Comparison of ENCODE assay signal across 8 mouse cellular contexts in the genomic region with DNA sequence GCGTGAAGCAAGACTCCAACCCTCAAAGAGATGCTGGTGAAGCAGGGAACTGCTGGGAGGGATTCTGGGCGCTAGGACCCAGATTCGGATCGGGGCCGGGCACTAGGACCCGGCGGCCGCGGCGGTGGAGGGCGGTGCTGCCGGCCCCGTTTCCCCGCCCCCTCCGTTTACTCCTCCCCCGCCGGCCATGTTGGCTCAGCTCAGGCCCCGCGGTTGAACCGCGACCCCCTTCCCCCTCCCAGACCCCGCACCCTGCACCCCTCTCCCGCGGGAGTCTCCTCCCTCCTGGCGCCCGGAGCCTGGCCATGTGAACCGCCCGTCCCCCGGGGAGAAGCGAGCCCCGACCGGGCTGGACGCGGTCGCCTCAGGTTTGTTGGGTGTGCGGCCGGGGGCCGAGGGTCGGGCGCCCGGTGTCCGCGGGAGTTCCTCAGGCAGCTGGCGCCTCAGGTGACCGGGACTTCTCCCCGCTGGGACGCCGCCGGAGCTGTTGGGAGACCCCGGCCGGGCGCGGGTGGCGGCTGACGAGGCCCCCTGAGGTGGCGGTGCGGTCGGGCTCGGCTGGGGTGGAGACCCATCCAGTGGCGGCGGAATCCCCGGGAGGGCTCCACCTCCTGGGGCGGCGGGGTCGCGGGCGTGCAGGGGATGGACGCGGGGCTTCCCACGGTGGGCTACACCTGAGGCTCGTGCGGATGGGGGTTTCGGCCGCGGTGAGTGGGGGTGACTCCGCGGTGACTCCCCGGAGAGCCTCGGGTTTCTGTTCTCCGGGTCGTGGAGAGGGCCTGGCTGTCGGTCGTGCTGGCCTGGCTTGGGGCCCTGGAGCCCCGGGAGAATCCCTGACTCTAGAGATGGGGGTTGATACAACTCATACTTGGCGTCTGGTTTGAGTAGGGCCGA. TPM values are rescaled to one million over a fixed set of nuclear protein-coding genes. Genes with fewer than 3 reads are reported as not detected.
DNase-seq lines count a peak whose midpoint lies in the region; ATAC-seq and TF ChIP-seq lines count a peak whose summit lies in the region.

No protein-coding gene starts in this region.

- H3K27me3 ChIP-seq in E14TG2a.4 (ENCODE audit: insufficient read depth, low read length), result no peaks in the 10 kb centered on the region
- H3K27me3 ChIP-seq in forebrain, embryonic 11.5 days (ENCODE audit: control insufficient read depth, insufficient read depth, low read length), result no peaks in the 10 kb centered on the region
- no peaks in the 10 kb centered on the region for H3K27me3 ChIP-seq in heart, postnatal 0 days (ENCODE audit: control insufficient read depth, insufficient read depth, low read length)
- no peaks in the 10 kb centered on the region for H3K27me3 ChIP-seq in lung, embryonic 15.5 days
- no peaks in the 10 kb centered on the region for H3K27me3 ChIP-seq in thymus, adult 2 months (ENCODE audit: control insufficient read depth, insufficient read depth, low read length)

- TF ChIP-seq EP300 in heart, postnatal 0 days (IDR thresholded peaks at IDR 0.05; ENCODE audit: low read depth), result peak; percentile 62; the same call in 1 of the 2 replicates

- no peak for TF ChIP-seq CTCF in E14TG2a.4 (conservative IDR thresholded peaks at IDR 0.05; ENCODE audit: low read length)
- peak; percentile 3 for TF ChIP-seq CTCF in heart, postnatal 0 days (IDR thresholded peaks at IDR 0.05; ENCODE audit: low read depth)
- no peak for TF ChIP-seq CTCF in thymus, adult 2 months (IDR thresholded peaks at IDR 0.05; ENCODE audit: borderline replicate concordance, control insufficient read depth, extremely low read depth, insufficient read depth, low read length, poor library complexity)

- H3K4me1 ChIP-seq in E14TG2a.4 (replicated peaks; ENCODE audit: low read depth, low read length), result peaks cover 69% of the 10 kb centered on the region
- peaks cover 26% of the 10 kb centered on the region for H3K4me1 ChIP-seq in forebrain, embryonic 11.5 days (replicated peaks; ENCODE audit: control insufficient read depth, insufficient read depth, low read length)
- H3K4me1 ChIP-seq in heart, postnatal 0 days (ENCODE audit: control insufficient read depth, insufficient read depth), result peaks cover 35% of the 10 kb centered on the region
- H3K4me1 ChIP-seq in lung, embryonic 15.5 days, result peaks cover 49% of the 10 kb centered on the region
- peaks cover 21% of the 10 kb centered on the region for H3K4me1 ChIP-seq in thymus, adult 2 months (replicated peaks; ENCODE audit: control insufficient read depth, insufficient read depth, low read length)

- WGBS in forebrain, embryonic 11.5 days, result under 1% methylated on average over 67 of the region's 86 CpGs
- under 1% methylated on average over 75 of the region's 86 CpGs for WGBS in heart, postnatal 0 days
- under 1% methylated on average over 73 of the region's 86 CpGs for WGBS in lung, embryonic 15.5 days
- WGBS in thymus, adult 2 months, result under 1% methylated on average over 84 of the region's 86 CpGs

- peak; percentile 69 for ATAC-seq in forebrain, embryonic 11.5 days (replicated peaks; ENCODE audit: low FRiP score)
- ATAC-seq in heart, postnatal 0 days (ENCODE audit: insufficient read depth, low read depth), result peak; percentile 66
- peak; percentile 74 for ATAC-seq in lung, embryonic 15.5 days (ENCODE audit: borderline replicate concordance, extremely low read depth, low FRiP score, low TSS enrichment)

- H3K36me3 ChIP-seq in E14TG2a.4 (ENCODE audit: insufficient read depth, low read length), result peaks cover 10% of the 10 kb centered on the region
- H3K36me3 ChIP-seq in forebrain, embryonic 11.5 days (ENCODE audit: control insufficient read depth, insufficient read depth, low read length), result no peaks in the 10 kb centered on the region
- 0 out of 2 replicates have a peak, but pooled peaks cover 5% of the 10 kb centered on the region for H3K36me3 ChIP-seq in heart, postnatal 0 days (replicated peaks; ENCODE audit: control insufficient read depth, insufficient read depth, low read length)
- H3K36me3 ChIP-seq in lung, embryonic 15.5 days, result no peaks in the 10 kb centered on the region
- no peaks in the 10 kb centered on the region for H3K36me3 ChIP-seq in thymus, adult 2 months (ENCODE audit: control insufficient read depth, insufficient read depth, low read length)

- no peak for TF ChIP-seq POLR2A in thymus, adult 2 months (IDR thresholded peaks at IDR 0.05; ENCODE audit: control insufficient read depth, extremely low read depth, insufficient read depth, low read length, poor library complexity)

- DNase-seq in c-Kit-positive CD71-negative TER-119-negative erythroid progenitor cells, embryonic 14.5 days (ENCODE audit: low read depth), result peak; percentile 70
- peak; percentile 96 for DNase-seq in forebrain, embryonic 11.5 days (ENCODE audit: low spot score)
- DNase-seq in heart, postnatal 0 days (ENCODE audit: low spot score), result peak; percentile 89
- DNase-seq in kidney, postnatal 36 days, result peak; percentile 85 to 94
- peak; percentile 54 for DNase-seq in ovary, adult 18-20 months (ENCODE audit: low spot score)
- peak; percentile 78 for DNase-seq in thymus, adult 2 months

- H3K4me2 ChIP-seq in forebrain, embryonic 11.5 days (ENCODE audit: low read depth, low read length, severe bottlenecking), result peak overlapping the region; percentile 83
- peak overlapping the region; percentile 73 for H3K4me2 ChIP-seq in heart, postnatal 0 days (ENCODE audit: low read depth, low read length)
- H3K4me2 ChIP-seq in lung, embryonic 15.5 days, result peak overlapping the region; percentile 80

- H3K4me3 ChIP-seq in E14TG2a.4 (replicated peaks; ENCODE audit: low read length), result peak overlapping the region; percentile 98
- peak overlapping the region; percentile 99 for H3K4me3 ChIP-seq in forebrain, embryonic 11.5 days (ENCODE audit: low read depth, low read length)
- H3K4me3 ChIP-seq in heart, postnatal 0 days (ENCODE audit: low read depth, low read length), result peak overlapping the region; percentile 92
- H3K4me3 ChIP-seq in lung, embryonic 15.5 days, result peak overlapping the region; percentile 82
- peak overlapping the region; percentile 91 for H3K4me3 ChIP-seq in thymus, adult 2 months (ENCODE audit: control insufficient read depth, insufficient read depth, low read length)

- peak overlapping the region; percentile 84 for H3K9ac ChIP-seq in forebrain, embryonic 11.5 days (ENCODE audit: low read length)
- peak overlapping the region; percentile 90 for H3K9ac ChIP-seq in heart, postnatal 0 days (replicated peaks; ENCODE audit: low read depth, low read length)
- H3K9ac ChIP-seq in lung, embryonic 15.5 days, result peak overlapping the region; percentile 70

- no peaks in the 10 kb centered on the region for H3K9me3 ChIP-seq in E14TG2a.4 (ENCODE audit: low read length)
- H3K9me3 ChIP-seq in forebrain, embryonic 11.5 days (ENCODE audit: control insufficient read depth, low read length), result no peaks in the 10 kb centered on the region
- no peaks in the 10 kb centered on the region for H3K9me3 ChIP-seq in heart, postnatal 0 days (replicated peaks; ENCODE audit: control insufficient read depth, low read length)
- H3K9me3 ChIP-seq in lung, embryonic 15.5 days, result no peaks in the 10 kb centered on the region

- peak overlapping the region; percentile 68 for H3K27ac ChIP-seq in forebrain, embryonic 11.5 days (ENCODE audit: low read depth, low read length)
- H3K27ac ChIP-seq in heart, postnatal 0 days (ENCODE audit: low read depth), result peak overlapping the region; percentile 76
- H3K27ac ChIP-seq in lung, embryonic 15.5 days, result peak overlapping the region; percentile 76
- H3K27ac ChIP-seq in thymus, adult 2 months (ENCODE audit: control insufficient read depth, insufficient read depth, low read length), result peak overlapping the region; percentile 12; the same call in 1 of the 2 replicates

RNA-seq across cellular contexts. Expression of a gene that starts 5.6 kb away (rescaled TPM):
- 20.9 and 21.9 TPM in 2 replicates for polyA plus RNA-seq in forebrain, embryonic 11.5 days (2014; fragmentation: Nextera tagmentation; extraction: Ambion mirVana)
- 15.8 and 16.7 TPM in 2 replicates for total RNA-seq in heart, postnatal 0 days (2014; rRNA removed; ENCODE audit: low replicate concordance)
- 7.2 and 7.7 TPM in 2 replicates for polyA plus RNA-seq in heart, postnatal 0 days (2015; fragmentation: Nextera tagmentation; extraction: Ambion mirVana)
- 10.6 and 11.0 TPM in 2 replicates for polyA plus RNA-seq in lung, embryonic 15.5 days (2015; fragmentation: Nextera tagmentation; extraction: Ambion mirVana)
- 126 and 131 TPM in 2 replicates for polyA plus RNA-seq in thymus, adult 2 months (2012; rRNA removed)

RNA-seq across cellular contexts. Expression of a gene that starts 13.9 kb away (rescaled TPM):
- polyA plus RNA-seq in forebrain, embryonic 11.5 days (2014; fragmentation: Nextera tagmentation; extraction: Ambion mirVana), result 2,200 and 2,324 TPM in 2 replicates
- 19,517 and 23,614 TPM in 2 replicates for total RNA-seq in heart, postnatal 0 days (2014; rRNA removed; ENCODE audit: low replicate concordance)
- polyA plus RNA-seq in heart, postnatal 0 days (2015; fragmentation: Nextera tagmentation; extraction: Ambion mirVana), result 9,758 and 9,784 TPM in 2 replicates
- polyA plus RNA-seq in lung, embryonic 15.5 days (2015; fragmentation: Nextera tagmentation; extraction: Ambion mirVana), result 2,263 and 2,267 TPM in 2 replicates
- polyA plus RNA-seq in thymus, adult 2 months (2012; rRNA removed), result 3,947 and 4,074 TPM in 2 replicates

RNA-seq across cellular contexts. Expression of a gene that starts 38.2 kb away (rescaled TPM):
- polyA plus RNA-seq in forebrain, embryonic 11.5 days (2014; fragmentation: Nextera tagmentation; extraction: Ambion mirVana), result 638 and 692 TPM in 2 replicates
- 48.4 and 59.2 TPM in 2 replicates for total RNA-seq in heart, postnatal 0 days (2014; rRNA removed; ENCODE audit: low replicate concordance)
- 209 and 211 TPM in 2 replicates for polyA plus RNA-seq in heart, postnatal 0 days (2015; fragmentation: Nextera tagmentation; extraction: Ambion mirVana)
- 550 and 564 TPM in 2 replicates for polyA plus RNA-seq in lung, embryonic 15.5 days (2015; fragmentation: Nextera tagmentation; extraction: Ambion mirVana)
- polyA plus RNA-seq in thymus, adult 2 months (2012; rRNA removed), result 55.7 and 99.1 TPM in 2 replicates

Comparison
In these comparisons a context has a peak if more than half of its experiments do, and no peak if none do; other contexts are left out.
1. Peak in every context shown above with its lines: DNase-seq, ATAC-seq, H3K4me3 ChIP-seq and H3K27ac ChIP-seq.
2. H3K27ac ChIP-seq: peak in every context shown above with its lines; median percentile 76 in heart, postnatal 0 days; 76 in lung, embryonic 15.5 days; 68 in forebrain, embryonic 11.5 days; 12 in thymus, adult 2 months.